Mouse (Mus musculus) CH12.LX (cell line): ENCODE data around the gene Gbp9. TPM values are rescaled to one million over a fixed set of nuclear protein-coding genes. Genes with fewer than 3 reads are reported as not detected.
"Not testable (repeated sequence)": the region's sequence is repeated elsewhere in the genome, so short reads cannot be mapped to it uniquely, and the experiment has no call there.

Source experiments
- DNase-seq: peaks from one replicate; pipeline ENCODE4 v3.0.0-alpha.2; 2013; ENCODE audit errors: extremely low read depth
- H3K27ac ChIP-seq: 2 replicates; pipeline ENCODE4 v1.5.1; 2012; ENCODE audit warnings: low read depth, mild to moderate bottlenecking, control low read depth, moderate library complexity; ENCODE audit not compliant: insufficient read depth
- H3K27me3 ChIP-seq: replicated peaks from 2 replicates; pipeline ENCODE3; 2012; ENCODE audit warnings: inconsistent platforms
- H3K36me3 ChIP-seq, 2 experiments: replicated peaks in 1 of 2; 2 replicates each; pipeline versions ENCODE3 to v1.6.1; 2012; ENCODE audit warnings: inconsistent platforms in 1 of 2, low read length in 1 of 2, mild to moderate bottlenecking in 1 of 2, mixed read lengths in 1 of 2, moderate library complexity in 1 of 2; ENCODE audit not compliant: control insufficient read depth in 1 of 2, insufficient read depth in 1 of 2
- H3K4me1 ChIP-seq, 2 experiments: 2 replicates each; pipeline ENCODE4 v1.6.1; 2012; ENCODE audit warnings: inconsistent platforms in 1 of 2, moderate library complexity in 1 of 2; ENCODE audit not compliant: insufficient read depth in 2 of 2, control insufficient read depth in 1 of 2
- H3K4me2 ChIP-seq: 2 replicates; pipeline ENCODE4 v1.6.1; 2012; ENCODE audit warnings: low read depth, mild to moderate bottlenecking, control low read depth; ENCODE audit not compliant: poor library complexity, insufficient read depth, severe bottlenecking
- H3K4me3 ChIP-seq, 3 experiments: fragments of 150-350 bp in 1 of 3; sonication (generic) in 1 of 3; replicated peaks in 1 of 3; 2 replicates each; pipeline versions ENCODE3 to v1.5.1; 2011 to 2012; ENCODE audit warnings: low read depth in 2 of 3, low read length in 2 of 3, mild to moderate bottlenecking in 2 of 3, moderate library complexity in 2 of 3, control low read depth in 1 of 3, improper control_type of control experiment in 1 of 3, inconsistent platforms in 1 of 3, mixed read lengths in 1 of 3; ENCODE audit not compliant: poor library complexity in 1 of 3
- H3K79me2 ChIP-seq: replicated peaks from 2 replicates; pipeline ENCODE4 v1.6.1; 2012; ENCODE audit warnings: mild to moderate bottlenecking, moderate library complexity; ENCODE audit not compliant: control insufficient read depth, poor library complexity, insufficient read depth, severe bottlenecking; ENCODE audit errors: extremely low read depth
- H3K9ac ChIP-seq: 2 replicates; pipeline ENCODE4 v1.6.1; 2012; ENCODE audit warnings: low read depth, mild to moderate bottlenecking, control low read depth, moderate library complexity; ENCODE audit not compliant: insufficient read depth
- H3K9me3 ChIP-seq: replicated peaks from 2 replicates; pipeline ENCODE3; 2012; ENCODE audit warnings: low read length, inconsistent platforms, mixed read lengths
- BHLHE40 ChIP-seq: IDR thresholded peaks from 2 replicates; pipeline ENCODE4 v1.6.1; 2011; ENCODE audit warnings: mild to moderate bottlenecking, low read depth, low read length, improper control_type of control experiment
- CHD1 ChIP-seq: IDR thresholded peaks from 2 replicates; pipeline ENCODE4 v1.6.1; 2012; ENCODE audit warnings: low read depth, low read length, improper control_type of control experiment, inconsistent platforms
- ELF1 ChIP-seq: IDR thresholded peaks from 2 replicates; pipeline ENCODE4 v1.6.1; 2014; ENCODE audit warnings: low read depth, mild to moderate bottlenecking, inconsistent platforms, low read length, improper control_type of control experiment
- EP300 ChIP-seq: IDR thresholded peaks from 2 replicates; pipeline ENCODE4 v1.6.1; 2011; ENCODE audit warnings: low read length, improper control_type of control experiment
- ETS1 ChIP-seq: conservative IDR thresholded peaks from 2 replicates; pipeline ENCODE4 v1.6.1; 2012; ENCODE audit warnings: low read depth, mild to moderate bottlenecking, inconsistent platforms, low read length, improper control_type of control experiment, moderate library complexity
- HCFC1 ChIP-seq: IDR thresholded peaks from 2 replicates; pipeline ENCODE4 v1.6.1; 2012; ENCODE audit warnings: low read depth, mild to moderate bottlenecking, inconsistent platforms, low read length, improper control_type of control experiment
- IRF4 ChIP-seq: IDR thresholded peaks from 2 replicates; pipeline ENCODE4 v1.6.1; 2014; ENCODE audit warnings: low read depth, mild to moderate bottlenecking, inconsistent platforms, low read length, improper control_type of control experiment
- JUN ChIP-seq: IDR thresholded peaks from 2 replicates; pipeline ENCODE4 v1.6.1; 2011; ENCODE audit warnings: low read depth, mild to moderate bottlenecking, low read length, improper control_type of control experiment, moderate library complexity; ENCODE audit not compliant: insufficient read depth
- MAX ChIP-seq: IDR thresholded peaks from 2 replicates; pipeline ENCODE4 v1.6.1; 2011; ENCODE audit warnings: low read length, improper control_type of control experiment
- MAZ ChIP-seq: IDR thresholded peaks from 2 replicates; pipeline ENCODE4 v1.6.1; 2012; ENCODE audit warnings: low read depth, mild to moderate bottlenecking, inconsistent platforms, low read length, improper control_type of control experiment, moderate library complexity
- MEF2A ChIP-seq: IDR thresholded peaks from 2 replicates; pipeline ENCODE4 v1.6.1; 2014; ENCODE audit warnings: low read depth, mild to moderate bottlenecking, inconsistent platforms, low read length, improper control_type of control experiment, borderline replicate concordance
- MXI1 ChIP-seq: IDR thresholded peaks from 2 replicates; pipeline ENCODE4 v1.6.1; 2011; ENCODE audit warnings: mild to moderate bottlenecking, low read depth, low read length, improper control_type of control experiment
- MYC ChIP-seq: IDR thresholded peaks from 2 replicates; pipeline ENCODE4 v1.6.1; 2011; ENCODE audit warnings: low read depth, mild to moderate bottlenecking, improper control_type of control experiment, low read length
- NELFE ChIP-seq: IDR thresholded peaks from 2 replicates; pipeline ENCODE4 v1.6.1; 2011; ENCODE audit warnings: low read depth, low read length, improper control_type of control experiment
- POLR2A ChIP-seq: IDR thresholded peaks from 2 replicates; pipeline ENCODE4 v1.6.1; 2011; ENCODE audit warnings: low read depth, mild to moderate bottlenecking, improper control_type of control experiment, low read length
- RCOR1 ChIP-seq: conservative IDR thresholded peaks from 2 replicates; pipeline ENCODE4 v1.6.1; 2012; ENCODE audit warnings: low read depth, mild to moderate bottlenecking, inconsistent platforms, low read length, improper control_type of control experiment
- SIN3A ChIP-seq: IDR thresholded peaks from 2 replicates; pipeline ENCODE4 v1.6.1; 2012; ENCODE audit warnings: low read length, improper control_type of control experiment, inconsistent platforms
- SMC3 ChIP-seq: IDR thresholded peaks from 2 replicates; pipeline ENCODE4 v1.6.1; 2011; ENCODE audit warnings: low read depth, low read length, improper control_type of control experiment
- TBP ChIP-seq: conservative IDR thresholded peaks from 2 replicates; pipeline ENCODE4 v1.6.1; 2011; ENCODE audit warnings: low read depth, low read length, improper control_type of control experiment
- TCF12 ChIP-seq: IDR thresholded peaks from 2 replicates; pipeline ENCODE4 v1.6.1; 2014; ENCODE audit warnings: low read depth, mild to moderate bottlenecking, inconsistent platforms, low read length, improper control_type of control experiment
- USF2 ChIP-seq: conservative IDR thresholded peaks from 2 replicates; pipeline ENCODE4 v1.6.1; 2011; ENCODE audit warnings: low read depth, low read length, improper control_type of control experiment
- ZC3H11A ChIP-seq: IDR thresholded peaks from 2 replicates; pipeline ENCODE4 v1.6.1; 2012; ENCODE audit warnings: low read depth, mild to moderate bottlenecking, inconsistent platforms, low read length, improper control_type of control experiment
- ZMIZ1 ChIP-seq: IDR thresholded peaks from 2 replicates; pipeline ENCODE4 v1.6.1; 2012; ENCODE audit warnings: low read depth, mild to moderate bottlenecking, inconsistent platforms, low read length, improper control_type of control experiment
- dilution Hi-C: fragments of 300-500 bp; cut with MboI; formaldehyde crosslinking; loops from 2 replicates; pipeline ENCODE4 v1.14.3; 2020; ENCODE audit warnings: low sequenced_read_pairs; ENCODE audit not compliant: extremely low pct_unique_long_range_greater_than_20kb, extremely low pct_ligation_motif_present
- in situ Hi-C: fragments of 300-500 bp; cut with MboI; formaldehyde crosslinking; loops from 3 replicates; pipeline ENCODE4 v1.14.3; 2019; ENCODE audit warnings: low sequenced_read_pairs, low pct_ligation_motif_present, low pct_unique_long_range_greater_than_20kb, mixed read lengths
- polyA plus RNA-seq: library from polyadenylated mRNA; unstranded; fragments of >175 nt; gene quantifications from 2 replicates; pipeline ENCODE4 v1.2.1, GENCODE M21; 2012; ENCODE audit warnings: low read depth; ENCODE audit not compliant: insufficient read length
- total RNA-seq, 2 experiments: library from RNA; depleted of rRNA; stranded (reverse); fragments of 300-350 nt in 1 of 2; fragments of >200 nt in 1 of 2; gene quantifications; 2 replicates each; pipeline ENCODE4 v1.2.3; 2012 to 2014

Gbp9 gene
- total RNA-seq (2012; rRNA removed) (2.9 and 3.4 TPM in 2 replicates), total RNA-seq (2014; rRNA removed) (4.8 and 6.2 TPM in 2 replicates), polyA plus RNA-seq (10.1 and 15.0 TPM in 2 replicates)

DNA sequence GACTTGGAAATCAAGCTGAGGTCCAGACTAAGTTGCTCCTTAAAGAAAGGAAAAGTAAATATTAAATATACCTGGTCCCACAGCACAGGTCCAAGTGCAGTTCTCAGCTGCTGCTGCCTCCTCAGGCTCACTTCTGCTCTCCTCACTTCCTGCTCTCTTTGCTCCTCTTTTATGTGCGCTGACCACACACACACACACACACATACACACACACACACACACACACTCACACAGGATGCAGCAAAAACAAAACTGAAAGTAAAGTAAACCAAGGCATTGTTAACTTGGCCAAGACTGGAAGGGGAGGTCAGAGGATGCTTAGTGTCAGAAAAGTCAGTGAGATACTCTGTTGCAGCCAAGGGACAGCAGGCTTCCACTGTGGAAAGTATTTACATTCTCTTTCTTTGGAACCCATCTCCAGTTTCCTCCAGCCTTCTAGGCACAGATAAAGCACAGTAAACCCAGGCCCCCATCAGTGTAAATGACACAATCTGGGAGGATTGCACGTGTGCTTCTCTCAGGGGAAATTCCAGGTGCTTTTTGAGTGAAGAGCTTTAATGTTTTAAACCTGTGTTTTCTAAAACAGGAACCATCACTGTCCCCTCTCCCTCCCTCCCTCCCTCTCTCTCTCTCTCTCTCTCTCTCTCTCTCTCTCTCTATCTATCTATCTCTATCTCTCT, at the start of gene Gbp9, which contains the start of the genes Gbp8 and Gbp4:
TSS of gene Gbp9 (minus strand) at position 131 of the 680 bp plus-strand sequence.
TSS of gene Gbp8 (minus strand) at position 132 of the 680 bp plus-strand sequence.
TSS of gene Gbp4 (minus strand) at position 178 of the 680 bp plus-strand sequence.
- peak within 1 kb of the TSS; percentile 58 to 69 (median 66) for H3K4me3 ChIP-seq
- TF ChIP-seq ELF1 (peak; percentile 73), MEF2A (peak; percentile 69), IRF4 (peak; percentile 82), NELFE (peak; percentile 39; the same call in 1 of the 2 replicates), TBP (peak; percentile 79), CHD1 (peak; percentile 97), POLR2A (peak; percentile 66), SIN3A (peak; percentile 55), HCFC1 (peak; percentile 45), BHLHE40 (peak; percentile 80), MXI1 (peak; percentile 59; the same call in 1 of the 2 replicates), EP300 (peak; percentile 60), TCF12 (peak; percentile 43; the same call in 1 of the 2 replicates), ETS1 (peak; percentile 88)
- peak within 1 kb of the TSS; percentile 89 for H3K4me2 ChIP-seq
- H3K9me3 ChIP-seq, dilution Hi-C loops, H3K27me3 ChIP-seq: not testable (repeated sequence)
- peaks cover 18 to 48% of the 10 kb centered on the region in 2 experiments for H3K4me1 ChIP-seq
- peak; percentile 72 for DNase-seq
- peak within 1 kb of the TSS; percentile 64 for H3K9ac ChIP-seq
- peaks cover 4 to 11% of the 10 kb centered on the region in 2 experiments for H3K36me3 ChIP-seq
- in situ Hi-C loops = loop anchor here (5.0 kb wide), 1 partner anchor 152 kb away; no protein-coding TSS in a partner anchor
- H3K27ac ChIP-seq = peak within 1 kb of the TSS; percentile 65
- peaks cover 14% of the 10 kb centered on the region for H3K79me2 ChIP-seq

DNA sequence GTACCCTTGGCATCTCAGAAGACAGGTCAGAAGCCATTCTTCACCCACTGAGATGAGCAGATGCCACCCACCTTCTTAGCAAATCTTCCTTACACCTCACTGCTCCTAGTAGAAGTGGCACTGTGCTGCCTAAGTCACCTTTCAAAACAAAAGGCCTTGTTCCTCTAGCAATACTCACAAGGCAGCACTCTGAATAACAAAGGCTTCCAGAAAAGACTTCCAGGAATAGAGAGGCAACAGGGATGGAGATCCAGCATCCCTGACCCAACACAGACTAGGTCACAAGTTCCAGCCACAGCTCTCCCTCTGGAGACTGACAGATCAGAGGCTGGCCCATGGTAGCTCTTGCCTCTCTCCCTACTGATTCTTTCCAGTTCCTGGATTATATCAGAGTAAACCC, 42.1 kb upstream of the Gbp9 start:
- no peaks in the 10 kb centered on the region for H3K36me3 ChIP-seq
- H3K9me3 ChIP-seq = no peaks in the 10 kb centered on the region
- H3K27me3 ChIP-seq = no peaks in the 10 kb centered on the region
- dilution Hi-C loops = no loop called here
- DNase-seq = no peak
- no peaks in the 10 kb centered on the region for H3K79me2 ChIP-seq
- in situ Hi-C loops = no loop called here
- H3K27ac ChIP-seq = no peak overlapping the region
- no peak for TF ChIP-seq MAX
- no peak for TF ChIP-seq JUN
- TF ChIP-seq ETS1 = no peak
- no peak for TF ChIP-seq ZC3H11A
- TF ChIP-seq MAZ = no peak
- TF ChIP-seq MYC = no peak
- TF ChIP-seq ZMIZ1 = no peak
- no peak for TF ChIP-seq RCOR1
- no peak for TF ChIP-seq SMC3
- TF ChIP-seq USF2 = no peak
- no peak for TF ChIP-seq HCFC1
- no peaks in the 10 kb centered on the region for H3K4me1 ChIP-seq
- no peak overlapping the region for H3K4me3 ChIP-seq
- no peak overlapping the region for H3K9ac ChIP-seq
- no peak overlapping the region for H3K4me2 ChIP-seq
